Mouse (Mus musculus): ENCODE data around the gene Copz2. TPM values are rescaled to one million over a fixed set of nuclear protein-coding genes. Genes with fewer than 3 reads are reported as not detected.
A peak's percentile ranks its signal among the peaks of the same experiment; 100 is the strongest.
"Not testable (repeated sequence)": the region's sequence is repeated elsewhere in the genome, so short reads cannot be mapped to it uniquely, and the experiment has no call there.

Copz2 gene
- polyA plus RNA-seq, 1 experiment from 2014 or later: 16.3 TPM

DNA sequence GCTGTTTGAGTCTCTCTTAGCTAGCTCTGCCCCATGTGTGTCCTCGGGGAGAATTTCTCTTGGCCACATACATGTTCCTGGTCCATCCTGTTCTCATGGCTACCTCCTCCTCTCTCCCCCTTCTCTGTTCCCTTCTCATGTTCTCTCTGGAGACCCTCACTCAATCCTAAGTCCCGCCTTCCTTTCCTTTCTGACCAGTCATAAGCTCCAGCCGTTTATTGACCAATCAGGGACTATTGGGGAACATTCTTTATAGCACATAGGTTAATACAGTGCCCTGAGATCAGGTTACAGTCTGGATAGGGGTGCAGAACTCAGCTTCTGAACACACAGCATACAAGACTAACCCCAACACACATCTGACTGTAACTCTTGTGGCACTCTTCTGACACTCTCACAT lies 2.4 kb upstream of the Copz2 start:
- Histone ChIP-seq H3K4me1 (ENCODE audit: control insufficient read depth, insufficient read depth, low read length) (0 out of 2 replicates have a peak, but pooled peaks cover 4% of the 10 kb centered on the region), H3K9me3 (replicated peaks; ENCODE audit: control insufficient read depth, low read length, poor library complexity, severe bottlenecking) (no peaks in the 10 kb centered on the region), H3K36me3 (ENCODE audit: control insufficient read depth, insufficient read depth, low read length) (no peaks in the 10 kb centered on the region), H3K9ac (ENCODE audit: low read depth, low read length) (no peak overlapping the region), H3K27ac (ENCODE audit: low read length) (no peak overlapping the region), H3K27me3 (ENCODE audit: control insufficient read depth, insufficient read depth, low read depth, low read length) (peaks cover 8% of the 10 kb centered on the region; the same call in 1 of the 2 replicates), H3K4me2 (ENCODE audit: low read length) (no peak overlapping the region), H3K4me3 (ENCODE audit: low read depth, low read length) (no peak overlapping the region)
- no peak for ATAC-seq
- 60% methylated on average over 3 of the region's 3 CpGs for WGBS

DNA sequence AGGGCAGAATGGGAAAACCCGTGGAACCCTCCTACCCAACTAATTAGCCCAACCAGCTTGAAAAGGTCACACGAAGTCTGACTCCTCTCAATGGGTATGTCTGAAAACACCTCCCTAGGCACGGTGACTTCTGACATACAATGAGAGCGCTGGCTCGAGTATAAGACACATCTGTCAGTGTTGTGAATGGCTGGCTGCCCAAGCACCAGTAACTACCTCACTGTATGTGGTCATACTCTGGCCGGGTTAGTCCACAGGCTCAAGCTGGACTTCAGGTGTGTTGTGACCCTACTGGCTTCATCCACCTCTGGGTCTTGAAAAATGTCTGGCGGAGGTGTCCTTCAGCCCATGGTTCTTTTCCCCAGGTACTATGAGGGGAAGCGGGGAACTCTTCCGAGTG lies 976 bp upstream of the Copz2 start:
- H3K4me2 ChIP-seq (ENCODE audit: low read length): no peak overlapping the region
- 61% methylated on average over 9 of the region's 9 CpGs for WGBS
- H3K4me3 ChIP-seq (ENCODE audit: low read depth, low read length): no peak overlapping the region
- H3K27me3 ChIP-seq (ENCODE audit: control insufficient read depth, insufficient read depth, low read depth, low read length): peaks cover 8% of the 10 kb centered on the region; the same call in 1 of the 2 replicates
- no peak overlapping the region for H3K27ac ChIP-seq (ENCODE audit: low read length)
- H3K4me1 ChIP-seq (ENCODE audit: control insufficient read depth, insufficient read depth, low read length): 0 out of 2 replicates have a peak, but pooled peaks cover 4% of the 10 kb centered on the region
- H3K9ac ChIP-seq (ENCODE audit: low read depth, low read length): no peak overlapping the region
- H3K36me3 ChIP-seq (ENCODE audit: control insufficient read depth, insufficient read depth, low read length): no peaks in the 10 kb centered on the region
- H3K9me3 ChIP-seq (replicated peaks; ENCODE audit: control insufficient read depth, low read length, poor library complexity, severe bottlenecking): no peaks in the 10 kb centered on the region
- ATAC-seq: no peak

DNA sequence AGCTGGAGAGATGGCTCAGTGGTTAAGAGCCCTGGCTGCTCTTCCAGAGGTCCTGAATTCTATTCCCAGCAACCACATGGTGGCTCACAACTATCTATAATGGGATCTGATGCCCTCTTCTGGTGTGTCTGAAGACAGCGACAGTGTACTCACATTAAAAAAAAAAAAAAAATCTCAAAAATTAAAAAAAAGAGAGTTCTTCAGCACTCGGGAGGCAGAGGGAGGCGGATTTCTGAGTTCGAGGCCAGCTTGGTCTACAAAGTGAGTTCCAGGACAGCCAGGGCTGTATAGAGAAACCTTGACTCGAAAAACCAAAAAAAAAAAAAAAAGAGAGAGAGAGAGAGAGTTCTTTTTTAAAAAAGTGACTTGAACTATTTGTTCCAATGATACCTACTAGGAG lies 525 bp upstream of the Copz2 start:
- not testable (repeated sequence) for H3K27ac ChIP-seq (ENCODE audit: low read length); H3K36me3 ChIP-seq (ENCODE audit: control insufficient read depth, insufficient read depth, low read length); H3K27me3 ChIP-seq (ENCODE audit: control insufficient read depth, insufficient read depth, low read depth, low read length); H3K9ac ChIP-seq (ENCODE audit: low read depth, low read length); ATAC-seq; H3K4me1 ChIP-seq (ENCODE audit: control insufficient read depth, insufficient read depth, low read length); H3K4me2 ChIP-seq (ENCODE audit: low read length); H3K9me3 ChIP-seq (replicated peaks; ENCODE audit: control insufficient read depth, low read length, poor library complexity, severe bottlenecking); H3K4me3 ChIP-seq (ENCODE audit: low read depth, low read length)
- WGBS: 77% methylated on average over 5 of the region's 5 CpGs

DNA sequence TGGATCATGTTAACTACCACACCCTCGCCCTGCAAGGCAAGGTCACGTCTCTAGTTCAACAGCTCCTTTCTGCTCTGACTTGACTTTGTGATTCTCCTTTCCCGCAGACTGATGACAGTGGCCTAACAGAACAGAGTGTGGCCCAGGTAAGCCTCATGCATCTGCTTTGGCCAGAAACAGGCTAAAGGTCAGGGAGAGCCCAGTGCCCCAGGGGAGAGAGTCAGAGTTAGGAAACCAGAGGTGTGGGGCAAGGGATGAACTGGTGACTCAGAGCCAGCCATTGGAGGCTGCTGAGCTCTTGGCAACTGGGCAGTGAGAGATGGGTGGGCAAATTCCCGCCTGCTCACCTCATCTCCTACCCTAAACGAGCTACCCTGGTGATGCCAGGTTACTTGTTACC lies 7.8 kb downstream of the Copz2 start:
- Histone ChIP-seq H3K4me3 (ENCODE audit: low read depth, low read length) (no peak overlapping the region), H3K9ac (ENCODE audit: low read depth, low read length) (no peak overlapping the region), H3K4me1 (ENCODE audit: control insufficient read depth, insufficient read depth, low read length) (peaks cover 11% of the 10 kb centered on the region), H3K27me3 (ENCODE audit: control insufficient read depth, insufficient read depth, low read depth, low read length) (no peaks in the 10 kb centered on the region), H3K27ac (ENCODE audit: low read length) (no peak overlapping the region), H3K9me3 (replicated peaks; ENCODE audit: control insufficient read depth, low read length, poor library complexity, severe bottlenecking) (no peaks in the 10 kb centered on the region), H3K36me3 (ENCODE audit: control insufficient read depth, insufficient read depth, low read length) (no peaks in the 10 kb centered on the region), H3K4me2 (ENCODE audit: low read length) (no peak overlapping the region)
- 88% methylated on average over 5 of the region's 5 CpGs for WGBS
- no peak for ATAC-seq

DNA sequence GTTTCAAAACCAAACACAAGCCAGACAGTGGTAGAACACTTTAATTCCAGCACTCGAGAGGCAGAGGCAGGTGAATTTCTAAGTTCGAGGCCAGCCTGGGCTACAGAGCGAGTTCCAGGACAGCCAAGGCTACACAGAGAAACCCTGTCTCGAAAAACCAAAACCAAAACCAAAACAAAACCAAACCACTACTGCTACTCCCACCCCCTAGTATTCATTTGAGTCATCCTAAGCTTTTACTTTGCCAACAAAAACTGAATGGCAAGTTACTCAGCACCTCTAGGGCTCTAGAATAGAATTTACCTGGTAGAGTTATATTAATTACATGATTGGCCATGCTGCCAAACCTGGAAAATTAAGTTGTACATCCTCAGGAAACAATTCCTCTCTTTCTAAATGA lies 10.0 kb downstream of the Copz2 start:
- 0 out of 2 replicates have a peak, but pooled peaks cover 2% of the 10 kb centered on the region for H3K27me3 ChIP-seq (ENCODE audit: control insufficient read depth, insufficient read depth, low read depth, low read length)
- no peaks in the 10 kb centered on the region for H3K36me3 ChIP-seq (ENCODE audit: control insufficient read depth, insufficient read depth, low read length)
- no peak overlapping the region for H3K27ac ChIP-seq (ENCODE audit: low read length)
- no peak overlapping the region for H3K4me2 ChIP-seq (ENCODE audit: low read length)
- H3K9ac ChIP-seq (ENCODE audit: low read depth, low read length): no peak overlapping the region
- no peak for ATAC-seq
- peaks cover 28% of the 10 kb centered on the region for H3K4me1 ChIP-seq (ENCODE audit: control insufficient read depth, insufficient read depth, low read length)
- WGBS: 93% methylated on average over 4 of the region's 4 CpGs
- H3K4me3 ChIP-seq (ENCODE audit: low read depth, low read length): no peak overlapping the region
- H3K9me3 ChIP-seq (replicated peaks; ENCODE audit: control insufficient read depth, low read length, poor library complexity, severe bottlenecking): no peaks in the 10 kb centered on the region

DNA sequence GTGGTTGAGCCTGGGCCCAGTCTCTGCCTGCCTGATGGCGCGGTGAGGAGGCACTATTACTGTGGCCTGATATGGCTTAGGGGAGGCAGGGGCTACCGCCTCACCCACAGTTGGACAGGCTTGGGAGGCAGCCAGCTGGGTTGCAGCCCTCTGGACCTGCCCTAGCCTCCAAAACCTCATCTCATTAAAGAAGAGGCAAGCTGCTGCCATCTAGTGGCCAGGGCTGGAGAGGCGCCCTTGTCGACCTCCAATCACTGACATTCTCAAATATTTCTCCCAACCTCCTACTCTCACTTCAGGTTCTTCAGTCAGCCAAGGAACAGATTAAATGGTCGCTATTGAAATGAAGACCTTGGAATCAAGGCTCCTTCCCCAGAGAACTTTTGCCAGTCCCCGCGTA lies 10.9 kb downstream of the Copz2 start:
- peak; percentile 27; the same call in 1 of the 2 replicates for ATAC-seq
- Histone ChIP-seq H3K4me1 (ENCODE audit: control insufficient read depth, insufficient read depth, low read length) (peaks cover 28% of the 10 kb centered on the region), H3K27me3 (ENCODE audit: control insufficient read depth, insufficient read depth, low read depth, low read length) (0 out of 2 replicates have a peak, but pooled peaks cover 2% of the 10 kb centered on the region), H3K4me3 (ENCODE audit: low read depth, low read length) (no peak overlapping the region), H3K9me3 (replicated peaks; ENCODE audit: control insufficient read depth, low read length, poor library complexity, severe bottlenecking) (no peaks in the 10 kb centered on the region), H3K4me2 (ENCODE audit: low read length) (no peak overlapping the region), H3K9ac (ENCODE audit: low read depth, low read length) (no peak overlapping the region), H3K27ac (ENCODE audit: low read length) (no peak overlapping the region), H3K36me3 (ENCODE audit: control insufficient read depth, insufficient read depth, low read length) (no peaks in the 10 kb centered on the region)
- 12% methylated on average over 8 of the region's 8 CpGs for WGBS

DNA sequence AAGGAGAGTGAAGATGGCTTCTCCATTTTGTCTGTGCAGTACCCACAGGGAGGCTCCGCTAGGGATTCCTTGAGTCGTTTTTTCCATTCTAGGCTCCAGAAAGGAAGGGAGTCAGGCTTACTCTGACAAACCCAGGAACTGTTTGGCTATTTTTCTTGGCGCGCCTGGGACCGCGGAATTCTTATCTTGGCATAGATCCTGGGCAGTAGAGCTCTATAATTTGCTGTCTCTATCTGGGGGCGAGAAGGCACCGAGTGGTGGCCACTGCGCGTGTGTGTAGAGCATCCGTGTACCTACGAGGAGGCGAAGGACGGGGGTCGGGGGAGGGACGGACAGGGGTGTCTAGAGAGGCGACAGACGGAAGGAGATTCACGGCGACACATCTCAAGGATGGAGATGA lies 11.8 kb downstream of the Copz2 start:
- Histone ChIP-seq H3K9ac (ENCODE audit: low read depth, low read length) (peak overlapping the region; percentile 57), H3K4me3 (ENCODE audit: low read depth, low read length) (peak overlapping the region; percentile 47)
- 2% methylated on average over 20 of the region's 20 CpGs for WGBS

DNA sequence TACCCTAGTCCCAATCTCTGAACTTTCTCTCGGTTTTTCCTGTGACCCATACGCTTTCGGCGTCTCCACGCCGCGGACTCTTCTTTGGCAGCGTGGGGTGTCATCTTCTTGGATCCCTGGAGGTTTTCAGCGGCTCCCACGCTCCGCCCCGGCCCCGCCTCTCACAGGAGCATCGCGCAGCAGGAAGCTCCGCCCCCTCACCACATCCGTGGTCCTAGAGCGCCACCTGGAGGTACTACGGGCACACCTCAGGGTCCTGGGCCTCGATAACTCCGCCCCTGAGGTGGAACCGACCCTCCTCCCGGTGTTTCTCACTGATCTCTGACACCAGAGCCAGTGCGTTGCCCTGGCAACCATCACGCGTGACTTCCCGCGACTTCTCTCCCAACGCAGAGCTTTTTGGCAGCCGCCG lies 12.2 kb downstream of the Copz2 start:
- WGBS: under 1% methylated on average over 31 of the region's 31 CpGs
- Histone ChIP-seq H3K4me3 (ENCODE audit: low read depth, low read length) (peak overlapping the region; percentile 47), H3K4me2 (ENCODE audit: low read length) (peak overlapping the region; percentile 91), H3K4me1 (ENCODE audit: control insufficient read depth, insufficient read depth, low read length) (peaks cover 28% of the 10 kb centered on the region), H3K9me3 (replicated peaks; ENCODE audit: control insufficient read depth, low read length, poor library complexity, severe bottlenecking) (no peaks in the 10 kb centered on the region), H3K9ac (ENCODE audit: low read depth, low read length) (peak overlapping the region; percentile 57), H3K27ac (ENCODE audit: low read length) (no peak overlapping the region; the same call in 1 of the 2 replicates), H3K36me3 (ENCODE audit: control insufficient read depth, insufficient read depth, low read length) (no peaks in the 10 kb centered on the region), H3K27me3 (ENCODE audit: control insufficient read depth, insufficient read depth, low read depth, low read length) (0 out of 2 replicates have a peak, but pooled peaks cover 2% of the 10 kb centered on the region)
- peak; percentile 90 for ATAC-seq

More for the DNA sequence above, 11.8 kb downstream of the Copz2 start:
- H3K9me3 ChIP-seq (replicated peaks; ENCODE audit: control insufficient read depth, low read length, poor library complexity, severe bottlenecking): no peaks in the 10 kb centered on the region
- 0 out of 2 replicates have a peak, but pooled peaks cover 2% of the 10 kb centered on the region for H3K27me3 ChIP-seq (ENCODE audit: control insufficient read depth, insufficient read depth, low read depth, low read length)
- H3K27ac ChIP-seq (ENCODE audit: low read length): no peak overlapping the region
- ATAC-seq: peak; percentile 50
- peaks cover 28% of the 10 kb centered on the region for H3K4me1 ChIP-seq (ENCODE audit: control insufficient read depth, insufficient read depth, low read length)
- no peaks in the 10 kb centered on the region for H3K36me3 ChIP-seq (ENCODE audit: control insufficient read depth, insufficient read depth, low read length)
- H3K4me2 ChIP-seq (ENCODE audit: low read length): peak overlapping the region; percentile 91

DNA sequence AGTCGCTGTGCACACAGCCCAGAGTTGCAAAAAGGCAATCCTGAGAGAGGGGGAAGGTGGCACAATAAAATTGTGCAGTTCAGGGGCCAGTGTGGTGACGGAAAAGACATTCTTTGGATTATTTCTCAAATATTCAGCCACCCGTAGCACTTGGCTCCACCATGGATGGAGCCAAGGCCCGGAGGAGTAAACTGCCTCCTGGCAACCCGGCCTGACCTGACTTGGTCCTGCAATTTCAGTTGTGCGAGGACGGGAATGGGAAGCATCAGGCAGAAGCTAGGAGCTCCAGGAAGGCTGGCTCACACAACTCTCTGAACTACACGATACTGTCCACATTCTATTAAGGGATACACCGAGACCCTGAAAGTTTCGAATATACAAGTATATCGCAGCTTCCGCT lies 12.9 kb downstream of the Copz2 start:
- Histone ChIP-seq H3K27me3 (ENCODE audit: control insufficient read depth, insufficient read depth, low read depth, low read length) (0 out of 2 replicates have a peak, but pooled peaks cover 2% of the 10 kb centered on the region), H3K9me3 (replicated peaks; ENCODE audit: control insufficient read depth, low read length, poor library complexity, severe bottlenecking) (no peaks in the 10 kb centered on the region), H3K27ac (ENCODE audit: low read length) (peak overlapping the region; percentile 33; the same call in 1 of the 2 replicates), H3K9ac (ENCODE audit: low read depth, low read length) (no peak overlapping the region), H3K4me1 (ENCODE audit: control insufficient read depth, insufficient read depth, low read length) (peaks cover 31% of the 10 kb centered on the region), H3K36me3 (ENCODE audit: control insufficient read depth, insufficient read depth, low read length) (no peaks in the 10 kb centered on the region), H3K4me2 (ENCODE audit: low read length) (peak overlapping the region; percentile 91), H3K4me3 (ENCODE audit: low read depth, low read length) (peak overlapping the region; percentile 47; the same call in 1 of the 2 replicates)
- 54% methylated on average over 12 of the region's 12 CpGs for WGBS
- 0 out of 2 replicates have a peak, but pooled peaks have one; percentile 9 for ATAC-seq
